Mouse (Mus musculus) cortical plate, adult 2 months (tissue): Measurements from ENCODE around the gene Ptpn9.
"Not testable (repeated sequence)": the region's sequence is repeated elsewhere in the genome, so short reads cannot be mapped to it uniquely, and the experiment has no call there.

Experiments used
- CTCF ChIP-seq: fragments of 200-500 bp; IDR thresholded peaks from 2 replicates; pipeline ENCODE4 v1.5.1; 2011; ENCODE audit warnings: mild to moderate bottlenecking, control low read depth, low read length; ENCODE audit not compliant: insufficient read depth; ENCODE audit errors: extremely low read depth
- POLR2A ChIP-seq: fragments of 200-500 bp; IDR thresholded peaks from 2 replicates; pipeline ENCODE4 v1.6.1; 2011; ENCODE audit warnings: mild to moderate bottlenecking, low read length, control low read depth; ENCODE audit not compliant: insufficient read depth; ENCODE audit errors: extremely low read depth

- TF ChIP-seq CTCF, POLR2A: not testable (repeated sequence)
Observed at GRCm38 (mm10) chr9:56948699-56949098, 46.0 kb upstream of the Ptpn9 start.
